Mouse (Mus musculus) lung, embryonic 14.5 days (tissue): ENCODE measurements around the gene Fstl1. TPM values are rescaled to one million over a fixed set of nuclear protein-coding genes. Genes with fewer than 3 reads are reported as not detected.

Source experiments
- ATAC-seq: fragments of 200-750 bp; cut with Nextera tagmentation; 2 replicates; pipeline ENCODE4 v1.8.0; 2017; ENCODE audit warnings: mild to moderate bottlenecking, moderate TSS enrichment, moderate library complexity; ENCODE audit not compliant: insufficient read depth
- DNase-seq: peaks from one replicate; pipeline ENCODE4 v3.0.0-alpha.2; 2015
- H3K27ac ChIP-seq: fragments of 300-500 bp; sonication (generic); 2 replicates; pipeline ENCODE4 v1.5.1; 2014; ENCODE audit warnings: low read depth, mild to moderate bottlenecking, moderate library complexity
- H3K27me3 ChIP-seq: fragments of 300-500 bp; sonication (generic); 2 replicates; pipeline ENCODE4 v1.6.1; 2014; ENCODE audit warnings: low read length, control low read depth; ENCODE audit not compliant: insufficient read depth
- H3K36me3 ChIP-seq: fragments of 300-500 bp; sonication (generic); 2 replicates; pipeline ENCODE4 v1.6.1; 2014; ENCODE audit warnings: control low read depth; ENCODE audit not compliant: insufficient read depth
- H3K4me1 ChIP-seq: fragments of 300-500 bp; sonication (generic); 2 replicates; pipeline ENCODE4 v1.6.1; 2014; ENCODE audit warnings: antibody characterized with exemption, control low read depth; ENCODE audit not compliant: insufficient read depth
- H3K4me2 ChIP-seq: fragments of 300-500 bp; sonication (generic); 2 replicates; pipeline ENCODE4 v1.6.1; 2014; ENCODE audit warnings: mild to moderate bottlenecking
- H3K4me3 ChIP-seq: fragments of 300-500 bp; sonication (generic); 2 replicates; pipeline ENCODE4 v1.5.1; 2014; ENCODE audit warnings: low read depth, low read length
- H3K9ac ChIP-seq: fragments of 300-500 bp; sonication (generic); 2 replicates; pipeline ENCODE4 v1.6.1; 2014
- H3K9me3 ChIP-seq: fragments of 300-500 bp; sonication (generic); 2 replicates; pipeline ENCODE4 v1.6.1; 2016; ENCODE audit warnings: low read depth, low read length, control low read depth
- CTCF ChIP-seq: IDR thresholded peaks from 2 replicates; pipeline ENCODE4 v1.5.1; 2016; ENCODE audit warnings: antibody characterized with exemption, low read depth
- WGBS: fragments of 180-500 bp; shearing (Covaris S2); extraction: QIAGEN DNeasy Blood & Tissue Kit; methylation state at CpG from one replicate; pipeline ENCODE4 v1.1.7; 2014; 5-methylcytosine and 5-hydroxymethylcytosine counted together
- polyA plus RNA-seq: library from polyadenylated mRNA; unstranded; fragments of >200 nt; fragmentation: Nextera tagmentation; extraction: Ambion mirVana; gene quantifications from 2 replicates; pipeline ENCODE4 v1.2.1, GENCODE M21; 2014

Fstl1 gene
- polyA plus RNA-seq, 1 experiment from 2014 or later, result 460 TPM

- WGBS, result 50% methylated on average over 7 of the region's 7 CpGs
- H3K36me3 ChIP-seq, result no peaks in the 10 kb centered on the region
- no peak overlapping the region for H3K4me2 ChIP-seq
- no peaks in the 10 kb centered on the region for H3K9me3 ChIP-seq
- no peak for TF ChIP-seq CTCF
- H3K4me3 ChIP-seq, result no peak overlapping the region
- peak; percentile 46 for DNase-seq
- no peak overlapping the region for H3K9ac ChIP-seq
- no peaks in the 10 kb centered on the region for H3K27me3 ChIP-seq
- H3K4me1 ChIP-seq, result peaks cover 10% of the 10 kb centered on the region
- ATAC-seq, result no peak
- H3K27ac ChIP-seq, result no peak overlapping the region
Measured at GRCm38 (mm10) chr16:37845202-37845925, 68.7 kb downstream of the Fstl1 start.

- Histone ChIP-seq H3K27me3 (no peaks in the 10 kb centered on the region), H3K36me3 (no peaks in the 10 kb centered on the region), H3K4me3 (no peak overlapping the region), H3K4me1 (peaks cover 15% of the 10 kb centered on the region), H3K27ac (no peak overlapping the region), H3K9ac (no peak overlapping the region), H3K4me2 (no peak overlapping the region), H3K9me3 (no peaks in the 10 kb centered on the region)
- 75% methylated on average over 3 of the region's 3 CpGs for WGBS
- no peak for ATAC-seq
- no peak for DNase-seq
- TF ChIP-seq CTCF, result no peak
Measured at GRCm38 (mm10) chr16:37847081-37847480, 70.4 kb downstream of the Fstl1 start.

- H3K4me3 ChIP-seq, result no peak overlapping the region
- H3K27me3 ChIP-seq, result no peaks in the 10 kb centered on the region
- peak; percentile 77 for DNase-seq
- no peak for TF ChIP-seq CTCF
- H3K4me1 ChIP-seq, result peaks cover 11% of the 10 kb centered on the region; the same call in 1 of the 2 replicates
- no peak overlapping the region for H3K4me2 ChIP-seq
- H3K27ac ChIP-seq, result peak overlapping the region; percentile 56; the same call in 1 of the 2 replicates
- H3K9me3 ChIP-seq, result no peaks in the 10 kb centered on the region
- no peaks in the 10 kb centered on the region for H3K36me3 ChIP-seq
- peak; percentile 67; the same call in 1 of the 2 replicates for ATAC-seq
- 27% methylated on average over 5 of the region's 5 CpGs for WGBS
- H3K9ac ChIP-seq, result no peak overlapping the region
Measured at GRCm38 (mm10) chr16:37851366-37851765, 74.7 kb downstream of the Fstl1 start.

- H3K9me3 ChIP-seq, result no peaks in the 10 kb centered on the region
- peaks cover 11% of the 10 kb centered on the region; the same call in 1 of the 2 replicates for H3K4me1 ChIP-seq
- 58% methylated on average over 9 of the region's 9 CpGs for WGBS
- ATAC-seq (no peak), DNase-seq (peak; percentile 68)
- no peaks in the 10 kb centered on the region for H3K27me3 ChIP-seq
- H3K4me3 ChIP-seq, result no peak overlapping the region
- no peak overlapping the region for H3K27ac ChIP-seq
- no peak for TF ChIP-seq CTCF
- H3K4me2 ChIP-seq, result no peak overlapping the region
- no peaks in the 10 kb centered on the region for H3K36me3 ChIP-seq
- no peak overlapping the region for H3K9ac ChIP-seq
Measured at GRCm38 (mm10) chr16:37853279-37853678, 76.6 kb downstream of the Fstl1 start.

GRCm38 (mm10) chr16:37854054-37854453 lies 77.4 kb downstream of the Fstl1 start:
- Histone ChIP-seq H3K4me3 (no peak overlapping the region), H3K27ac (no peak overlapping the region), H3K9me3 (no peaks in the 10 kb centered on the region), H3K4me2 (peak overlapping the region; percentile 25; the same call in 1 of the 2 replicates), H3K9ac (no peak overlapping the region), H3K27me3 (no peaks in the 10 kb centered on the region), H3K4me1 (peaks cover 11% of the 10 kb centered on the region; the same call in 1 of the 2 replicates), H3K36me3 (no peaks in the 10 kb centered on the region)
- TF ChIP-seq CTCF, result no peak
- DNase-seq (no peak), ATAC-seq (no peak)
- WGBS, result 47% methylated on average over 14 of the region's 14 CpGs

- Histone ChIP-seq H3K36me3 (no peaks in the 10 kb centered on the region), H3K27me3 (no peaks in the 10 kb centered on the region), H3K4me2 (no peak overlapping the region), H3K9ac (no peak overlapping the region), H3K4me3 (no peak overlapping the region), H3K27ac (no peak overlapping the region), H3K4me1 (peaks cover 11% of the 10 kb centered on the region; the same call in 1 of the 2 replicates), H3K9me3 (no peaks in the 10 kb centered on the region)
- no peak for TF ChIP-seq CTCF
- 36% methylated on average over 5 of the region's 5 CpGs for WGBS
- ATAC-seq, result no peak
- DNase-seq, result no peak
Measured at GRCm38 (mm10) chr16:37854593-37854992, 77.9 kb downstream of the Fstl1 start.

GRCm38 (mm10) chr16:37855583-37855982 lies 78.9 kb downstream of the Fstl1 start:
- 32% methylated on average over 8 of the region's 8 CpGs for WGBS
- H3K4me3 ChIP-seq, result no peak overlapping the region
- ATAC-seq (no peak), DNase-seq (no peak)
- no peak overlapping the region for H3K27ac ChIP-seq
- H3K9ac ChIP-seq, result no peak overlapping the region
- H3K9me3 ChIP-seq, result no peaks in the 10 kb centered on the region
- H3K4me2 ChIP-seq, result no peak overlapping the region
- H3K4me1 ChIP-seq, result peaks cover 8% of the 10 kb centered on the region; the same call in 1 of the 2 replicates
- H3K36me3 ChIP-seq, result no peaks in the 10 kb centered on the region
- H3K27me3 ChIP-seq, result no peaks in the 10 kb centered on the region
- TF ChIP-seq CTCF, result no peak
